Mouse (Mus musculus): ENCODE results near the gene Ndufv3.

DNA sequence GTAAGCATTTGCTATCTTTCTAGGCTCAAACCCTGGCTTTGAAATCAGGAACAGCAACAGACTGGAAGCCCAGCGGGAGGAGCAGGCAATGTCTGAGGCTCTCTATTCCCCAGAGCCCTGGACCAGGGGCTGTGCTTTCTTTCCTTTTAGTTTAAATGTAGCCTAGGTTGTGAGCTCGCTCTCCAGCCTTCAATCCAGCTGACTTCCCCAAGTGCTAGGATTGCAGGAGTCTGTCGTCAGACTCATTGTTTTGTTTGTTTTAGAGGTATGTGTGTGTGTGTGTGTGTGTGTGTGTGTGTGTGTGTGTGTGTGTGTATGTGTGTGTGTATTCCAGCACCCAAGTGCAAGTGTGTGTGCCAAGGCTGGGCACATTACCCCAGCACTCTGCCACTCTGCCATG is 20.2 kb downstream of the Ndufv3 start:
- TF ChIP-seq MEF2A (IDR thresholded peaks at IDR 0.05; ENCODE audit: extremely low read depth, insufficient replicate concordance, low read depth, low read length, poor library complexity, severe bottlenecking) (no peak), SMC3 (IDR thresholded peaks at IDR 0.05; ENCODE audit: low read depth, low read length) (no peak), GABPA (IDR thresholded peaks at IDR 0.05; ENCODE audit: low read depth, low read length) (no peak), CTCF (IDR thresholded peaks at IDR 0.05 in 2 of 3, conservative IDR thresholded peaks at IDR 0.05 in 1 of 3; ENCODE audit: control insufficient read depth in 1 of 3, insufficient read depth in 1 of 3, low read depth in 2 of 3, low read length in 3 of 3, poor library complexity in 1 of 3, severe bottlenecking in 1 of 3) (no peak), GATA1 (IDR thresholded peaks at IDR 0.05; ENCODE audit: low read depth, low read length) (no peak), POLR2A (IDR thresholded peaks at IDR 0.05; ENCODE audit: control insufficient read depth in 1 of 2, insufficient read depth in 1 of 2, low read depth in 1 of 2, low read length in 2 of 2, poor library complexity in 1 of 2) (no peak), MAX (IDR thresholded peaks at IDR 0.05; ENCODE audit: low read length) (no peak), EP300 (IDR thresholded peaks at IDR 0.05; ENCODE audit: low read depth in 1 of 2, low read length in 2 of 2) (no peak), SIN3A (IDR thresholded peaks at IDR 0.05; ENCODE audit: low read length) (no peak), E2F4 (IDR thresholded peaks at IDR 0.05; ENCODE audit: borderline replicate concordance, low read depth, low read length) (no peak), TAL1 (IDR thresholded peaks at IDR 0.05; ENCODE audit: low read length) (no peak), MYC (IDR thresholded peaks at IDR 0.05; ENCODE audit: low read depth, low read length) (no peak), MAZ (IDR thresholded peaks at IDR 0.05; ENCODE audit: low read depth, low read length) (no peak), CHD2 (IDR thresholded peaks at IDR 0.05; ENCODE audit: low read length) (no peak)

Measured in MEL (cell line).